Mouse (Mus musculus): ENCODE data around the gene Zpr1. TPM values are rescaled to one million over a fixed set of nuclear protein-coding genes. Genes with fewer than 3 reads are reported as not detected.

Gene Zpr1
- polyA plus RNA-seq, 1 experiment from 2014 or later, result 52.6 TPM

GRCm38 (mm10) chr9:46238850-46239249 is 34.0 kb upstream of the Zpr1 start:
- Histone ChIP-seq H3K27ac (no peak overlapping the region), H3K4me3 (no peak overlapping the region), H3K36me3 (no peaks in the 10 kb centered on the region), H3K4me1 (no peaks in the 10 kb centered on the region), H3K4me2 (replicated peaks) (no peak overlapping the region), H3K27me3 (no peaks in the 10 kb centered on the region), H3K9ac (no peak overlapping the region), H3K9me3 (no peaks in the 10 kb centered on the region)
- WGBS, result 85% methylated on average over 7 of the region's 7 CpGs
- ATAC-seq (ENCODE audit: insufficient number of reproducible peaks, insufficient read depth, low FRiP score, low TSS enrichment), result no peak

GRCm38 (mm10) chr9:46240526-46241153 is 32.2 kb upstream of the Zpr1 start, which contains the start of gene Apoa4:
Apoa4 (plus strand) TSS chr9:46240696.
- 63% methylated on average over 7 of the region's 7 CpGs for WGBS
- H3K4me1 ChIP-seq, result no peaks in the 10 kb centered on the region
- no peak within 1 kb of the TSS for H3K4me3 ChIP-seq
- no peaks in the 10 kb centered on the region for H3K36me3 ChIP-seq
- no peak for ATAC-seq (ENCODE audit: insufficient number of reproducible peaks, insufficient read depth, low FRiP score, low TSS enrichment)
- H3K27me3 ChIP-seq, result no peaks in the 10 kb centered on the region
- no peaks in the 10 kb centered on the region for H3K9me3 ChIP-seq
- H3K9ac ChIP-seq, result no peak within 1 kb of the TSS
- no peak within 1 kb of the TSS for H3K4me2 ChIP-seq (replicated peaks)
- no peak within 1 kb of the TSS for H3K27ac ChIP-seq

DNA sequence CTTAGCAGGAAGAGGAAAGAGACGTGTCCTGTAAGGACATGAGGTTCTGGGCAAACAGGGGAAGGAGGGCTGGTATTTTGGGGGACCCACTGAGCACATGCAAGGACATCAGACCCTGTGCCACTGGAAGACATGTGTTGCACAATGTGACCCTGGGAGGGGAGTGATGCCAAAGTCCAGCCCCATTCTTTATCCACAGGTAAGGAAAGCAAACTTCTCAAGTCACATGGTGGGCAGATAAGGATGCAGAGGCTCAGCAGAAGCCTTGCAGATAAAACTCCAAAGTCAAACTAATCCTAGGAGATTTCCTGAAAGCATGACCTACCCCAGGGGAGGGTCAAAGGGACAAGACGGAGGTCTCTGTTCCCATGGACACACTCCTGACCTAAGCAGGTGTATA is 31.0 kb upstream of the Zpr1 start:
- no peaks in the 10 kb centered on the region for H3K4me1 ChIP-seq

DNA sequence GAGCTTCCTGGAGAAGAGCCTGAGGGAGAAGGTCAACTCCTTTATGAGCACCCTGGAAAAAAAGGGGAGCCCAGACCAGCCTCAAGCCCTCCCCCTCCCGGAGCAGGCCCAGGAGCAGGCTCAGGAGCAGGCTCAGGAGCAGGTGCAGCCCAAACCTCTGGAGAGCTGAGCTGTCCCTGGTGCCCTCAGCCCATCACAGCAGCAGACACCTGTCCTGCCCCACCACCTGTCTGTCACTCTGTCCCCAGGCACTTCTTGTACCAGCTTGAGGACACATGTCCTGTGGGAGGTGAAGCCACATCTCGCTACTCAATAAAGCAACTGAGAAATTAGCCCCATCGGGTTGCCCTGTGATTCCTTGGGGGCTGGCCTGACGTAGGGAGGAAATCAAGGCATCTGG is 29.7 kb upstream of the Zpr1 start:
- Histone ChIP-seq H3K4me3 (no peak overlapping the region), H3K9ac (no peak overlapping the region), H3K36me3 (no peaks in the 10 kb centered on the region), H3K4me1 (no peaks in the 10 kb centered on the region), H3K9me3 (no peaks in the 10 kb centered on the region), H3K27me3 (no peaks in the 10 kb centered on the region), H3K4me2 (replicated peaks) (no peak overlapping the region), H3K27ac (no peak overlapping the region)
- 55% methylated on average over 4 of the region's 4 CpGs for WGBS
- ATAC-seq (ENCODE audit: insufficient number of reproducible peaks, insufficient read depth, low FRiP score, low TSS enrichment), result no peak

More for the DNA sequence above, 31.0 kb upstream of the Zpr1 start:
- Histone ChIP-seq H3K9ac (no peak overlapping the region), H3K4me2 (replicated peaks) (no peak overlapping the region), H3K27me3 (no peaks in the 10 kb centered on the region), H3K9me3 (no peaks in the 10 kb centered on the region), H3K27ac (no peak overlapping the region), H3K4me3 (no peak overlapping the region), H3K36me3 (no peaks in the 10 kb centered on the region)
- ATAC-seq (ENCODE audit: insufficient number of reproducible peaks, insufficient read depth, low FRiP score, low TSS enrichment), result no peak
- 78% methylated on average over 2 of the region's 2 CpGs for WGBS

GRCm38 (mm10) chr9:46243584-46243983 is 29.3 kb upstream of the Zpr1 start:
- no peak overlapping the region for H3K27ac ChIP-seq
- H3K4me3 ChIP-seq, result no peak overlapping the region
- no peak overlapping the region for H3K4me2 ChIP-seq (replicated peaks)
- no peaks in the 10 kb centered on the region for H3K36me3 ChIP-seq
- 45% methylated on average over 8 of the region's 8 CpGs for WGBS
- H3K4me1 ChIP-seq, result no peaks in the 10 kb centered on the region
- no peak overlapping the region for H3K9ac ChIP-seq
- no peaks in the 10 kb centered on the region for H3K27me3 ChIP-seq
- no peaks in the 10 kb centered on the region for H3K9me3 ChIP-seq
- ATAC-seq (ENCODE audit: insufficient number of reproducible peaks, insufficient read depth, low FRiP score, low TSS enrichment), result no peak

DNA sequence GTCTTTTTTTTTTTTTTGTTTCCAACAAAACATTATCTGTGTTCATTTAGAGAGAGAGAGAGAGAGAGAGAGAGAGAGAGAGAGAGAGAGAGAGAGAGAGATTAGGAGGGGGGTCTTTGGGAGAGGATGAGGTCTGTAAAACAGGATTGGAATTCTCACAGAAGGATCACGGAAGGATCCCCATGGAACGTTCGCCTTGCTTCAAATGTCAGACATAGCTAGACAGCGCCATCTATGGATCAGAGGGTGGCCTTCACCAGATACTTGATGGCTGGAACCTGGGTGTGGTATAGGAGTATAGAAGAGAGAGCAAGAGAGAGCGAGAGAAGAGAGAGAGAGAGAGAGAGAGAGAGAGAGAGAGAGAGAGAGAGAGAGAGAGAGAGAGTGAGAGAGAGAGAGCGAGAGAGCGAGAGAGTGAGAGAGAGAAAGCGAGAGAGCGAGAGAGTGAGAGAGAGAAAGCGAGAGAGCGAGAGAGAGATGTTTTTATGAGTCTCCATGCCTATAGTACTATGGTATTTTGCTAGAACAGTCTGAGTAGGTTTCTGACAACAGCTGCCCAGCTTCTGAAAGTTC is 26.0 kb upstream of the Zpr1 start:
- ATAC-seq (ENCODE audit: insufficient number of reproducible peaks, insufficient read depth, low FRiP score, low TSS enrichment), result no peak
- Histone ChIP-seq H3K27me3 (no peaks in the 10 kb centered on the region), H3K4me3 (no peak overlapping the region), H3K4me2 (replicated peaks) (no peak overlapping the region), H3K9me3 (no peaks in the 10 kb centered on the region), H3K27ac (no peak overlapping the region), H3K4me1 (no peaks in the 10 kb centered on the region), H3K9ac (no peak overlapping the region), H3K36me3 (no peaks in the 10 kb centered on the region)
- 25% methylated on average over 11 of the region's 11 CpGs for WGBS

GRCm38 (mm10) chr9:46256177-46256576 is 16.7 kb upstream of the Zpr1 start:
- Histone ChIP-seq H3K36me3 (no peaks in the 10 kb centered on the region), H3K4me2 (replicated peaks) (no peak overlapping the region), H3K4me1 (no peaks in the 10 kb centered on the region), H3K27ac (no peak overlapping the region), H3K9ac (no peak overlapping the region), H3K4me3 (no peak overlapping the region), H3K9me3 (no peaks in the 10 kb centered on the region), H3K27me3 (peaks cover 4% of the 10 kb centered on the region; the same call in 1 of the 2 replicates)
- ATAC-seq (ENCODE audit: insufficient number of reproducible peaks, insufficient read depth, low FRiP score, low TSS enrichment), result no peak
- WGBS, result 82% methylated on average over 7 of the region's 7 CpGs

- Histone ChIP-seq H3K27ac (no peak overlapping the region), H3K4me3 (no peak overlapping the region), H3K9me3 (no peaks in the 10 kb centered on the region), H3K4me1 (no peaks in the 10 kb centered on the region), H3K9ac (no peak overlapping the region), H3K36me3 (no peaks in the 10 kb centered on the region), H3K27me3 (peaks cover 4% of the 10 kb centered on the region; the same call in 1 of the 2 replicates), H3K4me2 (replicated peaks) (no peak overlapping the region)
- WGBS, result 88% methylated on average over 10 of the region's 10 CpGs
- ATAC-seq (ENCODE audit: insufficient number of reproducible peaks, insufficient read depth, low FRiP score, low TSS enrichment), result no peak
These were observed 16.0 kb upstream of the Zpr1 start for GRCm38 (mm10) chr9:46256658-46257385.

DNA sequence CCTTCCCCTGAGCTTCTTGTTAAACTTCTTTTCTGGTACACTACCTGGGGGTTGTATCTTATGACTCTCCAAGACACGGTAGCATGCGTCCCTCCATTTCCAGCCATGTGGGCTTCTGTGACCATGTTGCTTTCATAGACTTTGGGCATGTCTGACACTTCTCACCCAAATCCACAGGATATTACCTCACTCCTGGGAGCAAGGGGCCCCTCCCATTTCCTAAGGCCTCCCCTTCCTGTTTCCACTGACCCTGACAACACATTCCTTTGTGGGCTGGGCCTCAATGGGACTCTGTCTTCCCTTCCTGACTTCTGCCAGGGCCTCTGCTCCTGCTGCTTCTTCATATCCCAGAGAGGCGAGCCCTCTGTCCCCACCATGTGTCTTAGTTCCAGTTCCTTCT is 15.3 kb upstream of the Zpr1 start:
- Histone ChIP-seq H3K4me1 (no peaks in the 10 kb centered on the region), H3K27ac (no peak overlapping the region), H3K9me3 (no peaks in the 10 kb centered on the region), H3K36me3 (no peaks in the 10 kb centered on the region), H3K4me3 (no peak overlapping the region), H3K9ac (no peak overlapping the region), H3K27me3 (peaks cover 4% of the 10 kb centered on the region; the same call in 1 of the 2 replicates), H3K4me2 (replicated peaks) (no peak overlapping the region)
- WGBS, result 87% methylated on average over 3 of the region's 3 CpGs
- no peak for ATAC-seq (ENCODE audit: insufficient number of reproducible peaks, insufficient read depth, low FRiP score, low TSS enrichment)

DNA sequence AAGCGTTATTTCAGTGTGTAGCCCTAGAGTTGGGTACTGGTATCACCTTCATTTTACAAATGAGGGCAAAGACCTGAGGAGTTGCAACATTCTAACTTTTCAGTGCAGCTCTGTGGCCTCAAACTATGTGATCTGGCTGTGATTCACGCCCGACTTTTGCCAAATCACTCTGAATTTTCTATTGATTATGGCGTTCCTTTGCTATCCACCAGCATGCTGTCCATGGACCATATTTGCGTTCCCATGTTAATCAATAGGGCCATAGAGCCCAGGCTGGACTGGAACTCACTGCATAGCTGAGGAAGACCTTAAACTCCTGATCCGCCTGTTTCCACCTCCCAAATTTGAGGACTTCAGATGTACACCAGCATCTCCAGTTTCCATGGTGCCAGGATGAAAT is 13.8 kb upstream of the Zpr1 start:
- H3K9me3 ChIP-seq, result no peaks in the 10 kb centered on the region
- no peak overlapping the region for H3K4me3 ChIP-seq
- H3K27ac ChIP-seq, result no peak overlapping the region
- no peaks in the 10 kb centered on the region for H3K4me1 ChIP-seq
- no peak overlapping the region for H3K9ac ChIP-seq
- 92% methylated on average over 6 of the region's 6 CpGs for WGBS
- H3K4me2 ChIP-seq (replicated peaks), result no peak overlapping the region
- no peak for ATAC-seq (ENCODE audit: insufficient number of reproducible peaks, insufficient read depth, low FRiP score, low TSS enrichment)
- no peaks in the 10 kb centered on the region for H3K36me3 ChIP-seq
- peaks cover 4% of the 10 kb centered on the region; the same call in 1 of the 2 replicates for H3K27me3 ChIP-seq

DNA sequence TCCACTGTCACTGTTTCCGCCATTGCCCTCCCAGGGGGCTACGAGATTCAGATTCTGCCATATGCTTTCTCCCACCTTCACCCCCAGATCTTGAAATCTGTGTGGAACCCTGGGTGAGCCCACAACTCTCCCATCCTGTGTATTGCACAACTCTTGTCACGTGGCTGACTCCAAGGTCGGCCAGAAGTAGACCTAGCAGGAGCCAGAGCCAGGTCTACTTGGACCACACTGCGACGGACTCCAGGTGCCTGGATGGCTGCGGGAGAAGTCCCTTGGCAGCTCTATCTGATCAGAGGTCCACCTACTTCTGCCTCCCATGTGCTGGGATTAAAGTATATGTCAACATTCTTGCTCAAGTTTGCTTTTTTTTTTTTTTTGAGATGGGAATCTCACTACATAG is 11.7 kb upstream of the Zpr1 start:
- H3K4me2 ChIP-seq (replicated peaks), result no peak overlapping the region
- no peak for ATAC-seq (ENCODE audit: insufficient number of reproducible peaks, insufficient read depth, low FRiP score, low TSS enrichment)
- no peak overlapping the region for H3K4me3 ChIP-seq
- no peak overlapping the region for H3K27ac ChIP-seq
- H3K27me3 ChIP-seq, result peaks cover under 1% of the 10 kb centered on the region; the same call in 1 of the 2 replicates
- no peaks in the 10 kb centered on the region for H3K9me3 ChIP-seq
- 92% methylated on average over 7 of the region's 7 CpGs for WGBS
- H3K36me3 ChIP-seq, result no peaks in the 10 kb centered on the region
- H3K9ac ChIP-seq, result no peak overlapping the region
- no peaks in the 10 kb centered on the region for H3K4me1 ChIP-seq

GRCm38 (mm10) chr9:46268343-46268873 is 4.5 kb upstream of the Zpr1 start, which contains the start of gene Apoa5:
Apoa5 (plus strand) TSS chr9:46268633.
- Histone ChIP-seq H3K36me3 (no peaks in the 10 kb centered on the region), H3K27me3 (peaks cover 26% of the 10 kb centered on the region), H3K27ac (no peak within 1 kb of the TSS), H3K4me1 (peaks cover 7% of the 10 kb centered on the region; the same call in 1 of the 2 replicates), H3K4me3 (no peak within 1 kb of the TSS), H3K4me2 (replicated peaks) (no peak within 1 kb of the TSS), H3K9me3 (no peaks in the 10 kb centered on the region), H3K9ac (no peak within 1 kb of the TSS)
- WGBS, result 55% methylated on average over 7 of the region's 7 CpGs
- no peak for ATAC-seq (ENCODE audit: insufficient number of reproducible peaks, insufficient read depth, low FRiP score, low TSS enrichment)
